Mouse (Mus musculus) lung, adult 18-20 months (tissue): Measurements from ENCODE around the gene Tmem101.
A peak's percentile ranks its signal among the peaks of the same experiment; 100 is the strongest.
"Not testable (repeated sequence)": the region's sequence is repeated elsewhere in the genome, so short reads cannot be mapped to it uniquely, and the experiment has no call there.

Source experiments
- DNase-seq, 2 experiments: peaks; one replicate each; pipeline ENCODE4 v3.0.0; 2022; ENCODE audit warnings: mixed read lengths in 2 of 2

Tmem101 gene

DNA sequence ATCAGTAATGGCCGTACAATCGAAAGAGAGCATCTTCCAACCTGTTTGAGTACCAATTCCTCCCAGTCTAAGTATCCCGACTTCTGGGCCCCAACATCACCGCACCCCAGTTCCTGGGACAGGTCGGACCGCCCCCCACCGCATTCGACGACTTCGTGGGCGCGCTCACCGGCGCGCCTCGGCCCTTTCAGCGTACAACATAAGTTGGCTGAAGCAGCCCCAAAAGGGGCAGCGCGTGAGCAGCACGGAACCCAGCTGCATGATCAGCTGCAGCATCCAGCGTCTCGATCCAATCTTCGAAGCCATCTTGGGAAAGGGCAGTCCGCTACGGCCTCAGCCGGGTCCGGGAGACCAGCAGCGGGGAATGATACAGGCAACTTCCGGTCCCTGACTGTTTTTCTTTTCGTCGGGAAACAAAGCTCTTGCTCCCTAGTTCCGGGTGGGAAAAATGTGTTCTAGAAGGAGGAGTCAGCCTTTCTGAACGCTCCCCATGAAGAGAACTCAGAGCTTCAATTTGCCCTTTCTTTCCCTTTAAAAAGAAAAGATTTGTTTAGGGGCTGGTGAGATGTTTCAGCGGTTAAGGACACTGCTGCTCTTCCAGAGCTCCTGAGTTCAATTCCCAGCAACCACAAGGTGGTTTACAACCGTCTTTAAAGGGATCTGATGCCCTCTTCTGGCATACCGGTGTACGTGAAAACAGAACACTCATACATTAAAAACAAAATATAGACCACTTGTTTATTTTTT lies at the start of gene Tmem101:
TSS of gene Tmem101 (minus strand) at position 366 of the 747 bp plus-strand sequence.
- peak; percentile 91 to 93 for DNase-seq

DNA sequence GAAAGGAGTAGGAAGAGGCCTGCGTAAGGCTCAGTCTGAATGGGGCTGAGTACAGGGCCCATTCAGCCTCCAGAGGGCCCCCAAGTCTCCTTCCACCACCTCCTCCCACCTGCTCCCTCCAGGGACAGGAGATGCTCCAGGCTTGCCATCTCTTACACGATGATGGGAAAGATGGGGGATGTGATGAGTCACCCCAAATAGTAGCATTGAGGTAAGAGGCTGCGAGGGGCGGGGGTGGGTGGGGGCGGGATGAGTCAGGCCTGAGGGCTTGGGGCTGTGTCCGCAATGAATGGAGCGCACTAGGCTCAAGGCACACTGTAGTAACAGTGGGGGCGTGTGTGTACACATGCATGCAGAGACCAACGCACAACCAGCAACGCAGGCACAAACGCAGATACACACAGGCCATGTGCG lies 45.2 kb upstream of the Tmem101 start:
- no peak for DNase-seq

DNA sequence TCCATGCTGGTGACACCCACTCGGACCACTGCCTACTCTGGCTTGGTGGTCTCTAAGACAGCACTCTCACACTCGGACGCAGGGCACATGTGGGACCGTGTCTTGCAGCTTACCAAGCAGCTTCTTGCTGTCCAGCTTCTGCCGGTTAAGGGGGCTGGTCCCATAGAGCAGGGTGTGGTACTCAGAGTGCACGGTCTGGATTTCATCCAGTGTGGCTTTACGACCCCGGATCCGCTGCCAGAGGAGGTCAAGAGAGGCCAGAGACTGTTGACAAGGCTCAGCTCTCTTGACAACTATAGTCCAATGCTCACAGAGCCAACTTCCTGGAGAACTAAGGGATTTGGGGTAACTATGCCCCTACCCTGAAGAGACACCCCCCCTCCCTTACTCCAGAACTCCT lies 43.7 kb upstream of the Tmem101 start:
- DNase-seq, result no peak

DNA sequence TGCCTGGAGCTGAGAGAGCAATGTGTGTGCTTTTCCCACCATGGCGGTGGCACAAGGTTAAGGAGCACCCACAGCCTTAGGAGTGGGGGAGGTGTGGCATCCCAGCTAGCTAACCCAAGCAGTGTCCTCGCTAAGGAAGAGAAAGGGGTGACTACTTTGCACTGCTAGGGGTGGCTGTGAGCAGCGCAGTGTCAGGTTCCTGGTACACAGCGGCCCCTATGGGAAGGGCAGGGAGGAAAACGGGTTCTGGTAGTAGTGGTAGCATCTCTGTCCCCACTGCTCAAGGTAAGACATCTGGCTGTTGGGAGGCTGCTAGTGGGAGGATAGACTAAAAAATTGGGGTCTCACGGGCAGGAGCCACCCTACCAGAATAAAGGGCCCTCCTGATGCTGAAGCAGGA lies 42.0 kb upstream of the Tmem101 start:
- peak in 1 of 2 experiments; percentile 0 for DNase-seq

DNA sequence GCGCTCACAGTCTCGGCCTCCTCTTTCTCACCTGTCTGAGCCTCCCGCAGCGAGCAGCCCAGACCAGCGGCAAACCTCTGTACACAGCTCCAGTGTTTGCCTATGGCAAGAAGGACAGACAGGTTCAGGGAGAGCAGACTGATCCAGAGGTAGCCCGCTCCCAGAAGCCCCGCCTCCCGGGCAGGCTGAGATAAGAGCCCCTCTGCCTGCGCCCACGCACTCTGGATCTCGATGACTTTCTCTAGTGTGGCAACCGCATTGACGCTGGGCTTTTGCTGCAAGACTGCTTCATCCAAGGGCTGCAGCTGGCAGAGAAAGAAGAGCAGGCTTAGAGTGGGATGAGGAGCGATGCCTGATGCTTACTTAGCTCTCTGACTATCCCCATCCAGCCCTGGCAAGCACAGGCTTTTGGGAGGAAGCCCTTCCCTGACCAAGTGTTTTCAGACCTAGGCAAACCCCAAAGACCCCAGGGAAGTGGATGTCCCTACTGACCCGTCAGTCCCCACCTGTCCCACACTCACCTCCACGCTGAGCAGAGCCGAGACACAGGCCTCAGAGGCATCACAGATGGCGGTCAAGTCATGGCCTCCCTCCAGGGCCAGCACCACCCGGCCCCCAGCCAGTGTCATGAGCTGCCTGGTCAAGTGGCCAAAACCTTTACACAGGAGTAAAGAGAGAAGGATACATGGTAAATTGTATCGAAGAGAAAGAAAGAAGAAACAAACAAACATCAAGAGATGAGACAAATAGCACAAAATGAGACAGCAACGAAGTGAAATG lies 40.0 kb upstream of the Tmem101 start:
- peak in 1 of 2 experiments; percentile 1 for DNase-seq

DNA sequence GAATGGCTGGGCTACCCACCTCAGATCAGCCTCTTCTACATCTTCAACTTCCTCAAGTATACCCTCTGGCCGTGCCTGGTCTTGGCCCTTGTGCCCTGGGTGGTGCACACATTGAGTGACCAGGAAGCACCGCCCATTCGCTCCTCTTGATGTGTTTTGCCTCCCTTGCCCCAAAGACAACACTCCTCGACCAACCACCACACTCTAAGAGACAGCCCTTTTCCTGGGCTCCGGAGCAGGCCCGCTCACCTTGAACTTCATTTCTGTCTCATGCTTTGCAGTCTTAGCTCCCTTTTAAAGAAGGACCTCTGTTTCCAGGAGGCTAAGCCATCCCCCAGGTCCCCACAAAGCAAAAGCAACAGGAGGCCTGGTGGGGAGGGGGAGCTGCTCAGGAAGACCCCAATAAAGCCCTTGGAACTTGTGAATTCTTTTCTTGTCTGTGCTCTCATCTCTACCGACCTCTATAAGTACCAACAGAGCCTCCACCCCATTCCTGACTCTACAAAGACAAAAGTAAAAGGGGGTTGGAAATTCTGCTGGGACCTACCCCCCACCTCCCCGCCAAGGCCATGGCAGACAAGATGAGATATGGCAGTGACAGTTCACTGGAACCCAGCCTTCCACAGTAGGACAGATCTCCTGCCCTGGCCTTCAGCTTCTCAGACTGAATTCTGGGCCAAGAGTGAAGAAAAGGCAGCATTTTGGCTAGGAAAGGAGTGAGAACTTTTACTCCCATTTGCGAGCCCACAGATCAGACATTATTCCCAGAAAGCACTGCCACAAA lies 37.6 kb upstream of the Tmem101 start:
- no peak for DNase-seq

DNA sequence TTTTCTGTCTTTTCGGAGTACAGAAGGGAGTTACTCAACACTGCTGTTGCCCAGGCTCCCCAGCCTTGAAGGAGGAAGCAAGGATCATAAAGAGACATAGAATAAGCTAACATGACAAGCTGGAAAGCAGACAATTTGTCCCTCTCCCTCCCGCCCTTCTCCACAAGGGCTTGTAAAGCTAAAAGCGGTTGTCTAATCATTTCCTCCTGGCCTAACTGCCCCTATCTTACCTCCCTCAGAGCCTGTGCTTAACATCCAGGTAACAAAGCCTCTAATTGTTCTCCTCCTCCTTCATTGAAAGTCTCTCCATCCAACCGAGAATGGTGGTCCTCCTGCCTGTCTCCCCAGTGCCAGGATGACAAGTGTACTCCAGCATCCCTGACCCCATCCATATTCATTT lies 34.6 kb upstream of the Tmem101 start:
- no peak for DNase-seq

DNA sequence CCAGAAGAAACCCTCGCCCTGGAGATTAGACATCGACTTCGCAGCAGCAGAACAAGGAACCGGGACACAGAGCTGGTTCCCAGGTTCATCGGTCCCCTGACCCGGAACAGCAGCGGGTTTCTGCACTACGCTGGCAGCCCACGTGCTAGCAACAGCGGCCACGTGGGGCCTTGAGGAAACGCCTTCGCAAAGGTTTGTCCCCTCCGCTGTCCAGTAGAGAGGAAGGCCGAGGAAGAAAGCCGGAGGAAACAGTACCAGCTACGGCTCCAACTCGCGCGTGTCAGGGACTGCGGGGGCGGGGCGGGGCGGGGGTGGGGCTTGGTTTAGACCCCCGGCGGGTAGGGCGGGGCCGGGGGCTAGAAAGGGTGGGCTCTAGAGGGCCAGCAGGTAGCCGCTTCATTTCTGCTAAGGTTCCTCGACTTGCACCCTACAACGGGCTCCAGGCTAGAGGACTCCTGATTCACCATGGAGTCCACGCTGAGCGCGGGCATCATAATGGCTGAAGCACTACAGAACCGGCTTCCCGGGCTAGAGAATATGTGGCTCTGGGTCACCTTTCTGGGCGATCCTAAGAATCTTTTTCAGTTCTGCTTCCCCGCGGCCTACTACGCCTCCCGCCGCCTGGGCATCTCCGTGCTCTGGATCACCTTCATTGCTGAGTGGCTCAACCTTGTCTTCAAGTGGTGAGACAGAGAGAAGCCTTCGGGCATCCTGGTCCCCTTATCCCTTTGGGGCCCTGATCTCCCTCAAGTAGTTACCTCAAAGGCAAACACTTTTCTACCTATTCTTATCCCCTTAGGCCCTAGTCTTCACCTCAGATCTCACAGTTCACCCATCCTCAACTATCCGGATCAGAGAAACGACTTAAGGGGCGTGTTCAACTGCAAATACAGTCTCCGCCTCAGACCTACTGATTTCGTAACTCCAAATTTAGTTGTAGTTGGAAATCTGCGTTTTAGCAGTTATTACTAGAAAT lies 33.5 kb upstream of the Tmem101 start, which contains the start of gene G6pc3:
TSS of gene G6pc3 (plus strand) at position 160 of the 976 bp plus-strand sequence.
- peak; percentile 94 to 95 for DNase-seq

DNA sequence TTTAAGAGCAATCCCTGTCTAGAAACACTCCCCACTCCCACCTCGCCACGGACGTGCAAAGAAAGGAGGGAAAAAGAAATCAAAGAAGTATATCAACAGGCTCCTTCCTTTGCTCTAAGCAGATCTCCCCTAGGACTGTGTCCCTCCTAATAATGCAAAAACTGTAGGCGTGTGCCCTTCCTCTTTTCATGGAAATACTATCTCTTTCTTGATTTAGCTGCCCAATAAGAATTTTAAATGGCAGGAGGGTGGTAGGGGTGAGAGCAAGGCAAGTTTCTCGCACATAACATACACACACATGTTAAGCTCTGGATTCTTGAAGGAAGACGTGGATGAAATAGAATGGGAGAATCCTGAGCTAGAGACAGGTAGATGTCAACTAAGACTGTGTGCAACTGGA lies 32.8 kb upstream of the Tmem101 start:
- no peak for DNase-seq

DNA sequence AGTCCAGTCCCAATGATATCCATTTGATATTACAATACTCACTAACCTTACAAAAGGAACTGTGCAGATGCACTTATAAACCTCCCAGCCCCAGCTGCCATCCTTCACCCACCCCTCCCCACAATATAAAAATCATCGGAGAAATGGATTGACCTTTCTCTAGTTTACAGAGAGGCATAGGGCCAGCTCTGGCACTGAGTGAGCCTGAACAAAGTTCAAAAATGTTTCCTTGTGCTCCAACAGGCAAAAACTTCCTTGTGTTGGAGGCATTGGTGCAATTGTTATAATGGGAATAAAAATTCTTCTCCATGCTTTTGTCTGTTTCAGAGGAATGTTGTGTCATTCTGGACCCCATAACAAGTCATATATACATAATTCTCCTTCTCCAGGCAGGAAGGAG lies 30.0 kb upstream of the Tmem101 start:
- no peak for DNase-seq

DNA sequence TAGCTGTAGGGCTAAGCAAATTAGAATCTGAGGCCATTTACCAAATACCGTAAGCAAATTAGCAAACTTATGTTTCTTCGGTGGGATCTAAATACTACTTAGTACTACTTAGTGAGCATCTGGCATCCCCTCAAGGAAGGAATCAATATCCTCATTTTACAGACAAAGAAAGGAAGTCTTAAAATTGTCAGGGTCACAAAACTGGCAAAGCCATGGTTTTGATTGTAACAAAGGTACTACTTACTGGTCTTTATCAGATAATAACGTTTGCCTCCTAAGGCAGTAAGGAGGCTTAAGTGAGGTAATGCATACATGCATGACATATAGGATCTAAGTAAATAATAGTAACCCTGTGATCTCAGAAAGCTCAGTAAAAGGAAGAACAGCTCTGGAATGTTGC lies 29.5 kb upstream of the Tmem101 start:
- DNase-seq, result no peak

DNA sequence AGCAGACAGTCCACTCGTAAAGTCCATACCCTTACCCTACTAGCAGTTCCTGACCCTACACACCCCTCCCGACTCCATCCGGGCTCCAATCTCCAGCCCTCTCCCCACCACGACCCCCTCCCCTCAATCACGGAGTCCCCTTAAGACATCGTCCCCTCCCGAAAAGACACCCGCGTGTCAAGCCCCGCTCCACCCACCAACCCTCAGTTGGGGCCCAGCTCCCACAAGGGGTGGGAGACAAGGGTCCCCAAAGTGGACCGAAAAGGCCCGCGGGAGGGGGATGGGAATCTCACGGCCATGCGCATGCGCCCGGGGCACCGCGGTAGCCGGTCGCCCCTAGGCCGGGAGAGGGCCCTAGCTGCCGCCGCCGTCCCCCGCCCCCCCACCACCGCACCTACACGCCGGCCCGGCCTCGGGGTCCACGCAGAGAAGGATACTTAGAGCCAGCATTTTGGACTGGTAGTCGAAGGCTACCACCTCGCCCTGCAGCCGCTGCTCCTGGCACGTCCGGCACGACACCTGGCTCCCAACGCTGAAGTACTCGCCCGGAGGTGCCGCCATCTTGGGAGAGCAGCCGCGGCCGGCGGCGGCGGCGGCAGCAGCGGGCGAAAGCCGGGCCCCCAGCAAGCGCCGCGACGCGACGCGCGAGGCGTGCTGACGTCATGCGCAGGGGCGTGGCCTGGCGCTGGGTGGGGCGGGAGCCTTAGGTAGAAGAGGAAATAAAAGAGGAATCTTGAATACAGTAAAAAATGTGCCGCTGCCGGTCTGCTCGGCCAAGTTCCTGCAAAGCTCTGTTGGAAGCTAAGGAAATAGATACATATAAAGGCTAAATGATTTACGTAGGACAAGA lies 28.7 kb upstream of the Tmem101 start, which contains the start of gene Lsm12:
TSS of gene Lsm12 (minus strand) at position 651 of the 850 bp plus-strand sequence.
- DNase-seq, result peak; percentile 96 to 97

DNA sequence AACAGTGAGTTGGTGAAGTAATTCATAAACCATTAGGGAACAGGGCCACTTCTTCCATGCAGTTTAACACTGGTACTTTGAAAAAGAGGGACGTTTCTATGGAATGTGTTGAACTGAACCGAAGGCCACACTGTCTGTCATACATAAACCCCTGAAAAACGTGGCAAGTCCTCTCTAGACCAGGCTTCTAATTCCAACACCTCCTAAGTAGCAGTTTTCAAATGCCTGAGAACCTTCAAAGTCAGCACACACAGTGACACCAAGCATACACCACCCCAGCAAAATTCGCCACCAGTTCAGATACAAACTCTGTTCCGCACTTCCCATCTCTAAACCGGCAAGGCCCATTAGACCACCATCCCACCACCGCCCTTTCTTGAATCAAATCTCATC lies 28.0 kb upstream of the Tmem101 start:
- no peak for DNase-seq

DNA sequence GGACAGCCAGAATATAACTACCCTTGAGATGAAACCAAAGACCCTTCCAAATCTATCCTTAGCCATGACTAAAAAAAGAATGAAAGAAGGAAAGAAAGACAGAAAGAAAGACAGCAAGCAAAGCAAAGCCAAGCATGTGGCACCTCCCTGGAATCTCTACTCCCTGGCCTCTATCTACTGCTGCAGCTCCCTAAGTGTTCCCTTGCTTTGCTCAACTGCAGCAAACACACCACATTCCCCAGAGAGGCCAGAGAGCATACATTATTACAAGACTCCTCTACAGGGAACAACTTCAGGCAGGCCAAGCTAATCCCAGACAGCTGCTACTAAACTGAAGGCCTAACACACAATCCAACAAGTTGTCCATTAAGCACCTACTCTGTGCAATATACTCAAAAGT lies 23.6 kb upstream of the Tmem101 start:
- DNase-seq, result no peak

DNA sequence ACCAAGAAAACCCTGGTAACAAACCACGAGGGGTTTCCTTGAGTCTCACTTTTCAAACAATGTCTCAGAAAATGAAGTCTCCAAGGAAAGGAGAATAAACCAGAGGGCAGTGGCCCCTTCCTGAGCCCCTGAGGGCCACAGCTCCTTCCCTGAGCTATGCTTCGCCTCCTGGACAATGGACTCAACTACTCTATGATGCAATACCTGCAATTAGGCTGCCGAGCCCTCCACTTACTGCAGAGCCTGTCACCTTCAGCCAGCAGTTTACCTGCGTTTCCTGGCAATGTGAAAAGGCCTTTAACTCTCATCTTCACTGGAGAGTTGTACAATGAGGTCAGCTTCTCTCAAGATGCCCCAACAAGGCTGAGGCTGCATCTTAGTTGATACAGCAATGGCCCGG lies 12.5 kb upstream of the Tmem101 start:
- DNase-seq, result peak in 1 of 2 experiments; percentile 39

DNA sequence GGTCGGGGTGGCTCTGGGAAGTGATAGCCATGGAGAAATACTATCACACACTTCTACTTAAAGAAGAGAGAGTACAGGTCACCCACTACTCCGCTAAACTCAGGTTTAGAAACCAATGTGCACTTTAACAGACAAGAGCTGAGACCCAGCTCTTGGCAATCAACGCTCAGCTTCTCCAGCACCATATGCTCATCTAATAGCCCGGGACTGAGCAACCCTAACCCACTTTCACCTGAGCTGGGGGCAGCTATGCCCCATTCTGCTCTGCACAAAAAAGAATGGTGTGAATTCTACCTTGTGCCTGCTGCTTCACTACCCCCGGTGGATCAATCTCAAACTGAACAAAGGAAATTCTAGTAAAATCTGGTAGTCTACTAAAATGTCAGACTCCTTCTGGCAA lies 11.3 kb upstream of the Tmem101 start:
- DNase-seq, result no peak

DNA sequence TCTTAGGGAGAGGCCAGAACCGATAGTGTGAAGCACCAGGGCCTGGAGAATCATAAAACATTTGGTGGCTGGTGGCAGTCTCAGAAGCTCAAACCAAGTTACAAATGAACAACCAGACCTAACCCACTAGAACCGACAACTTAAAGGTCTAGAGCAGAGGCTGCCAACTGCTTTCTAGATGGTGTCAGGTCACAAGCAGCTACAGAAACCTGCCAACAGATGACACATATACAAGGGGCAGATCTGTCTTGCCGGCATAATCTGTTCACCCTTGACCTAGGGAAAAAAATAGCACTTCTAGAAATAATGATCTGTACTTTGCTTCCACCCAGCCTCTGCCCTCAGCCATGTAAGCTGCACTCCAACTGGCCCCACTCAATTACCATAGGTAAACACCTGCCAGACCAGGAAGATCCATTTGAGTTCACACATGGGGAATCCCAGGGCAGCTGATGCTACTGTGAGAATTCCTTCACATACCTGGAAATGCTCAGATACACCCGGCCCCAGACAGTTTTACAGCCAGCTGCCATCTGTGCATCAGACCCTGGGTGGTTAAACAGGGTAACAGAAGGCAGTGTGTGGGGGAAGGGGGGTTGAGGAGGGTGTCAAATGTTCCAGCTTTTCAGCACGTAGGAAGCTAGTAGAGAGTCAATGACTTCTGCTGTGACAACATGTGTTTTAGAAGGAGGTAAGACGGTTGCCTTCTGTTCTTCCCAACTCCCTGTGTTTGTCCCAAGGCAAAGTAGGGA lies 9.9 kb upstream of the Tmem101 start:
- no peak for DNase-seq

DNA sequence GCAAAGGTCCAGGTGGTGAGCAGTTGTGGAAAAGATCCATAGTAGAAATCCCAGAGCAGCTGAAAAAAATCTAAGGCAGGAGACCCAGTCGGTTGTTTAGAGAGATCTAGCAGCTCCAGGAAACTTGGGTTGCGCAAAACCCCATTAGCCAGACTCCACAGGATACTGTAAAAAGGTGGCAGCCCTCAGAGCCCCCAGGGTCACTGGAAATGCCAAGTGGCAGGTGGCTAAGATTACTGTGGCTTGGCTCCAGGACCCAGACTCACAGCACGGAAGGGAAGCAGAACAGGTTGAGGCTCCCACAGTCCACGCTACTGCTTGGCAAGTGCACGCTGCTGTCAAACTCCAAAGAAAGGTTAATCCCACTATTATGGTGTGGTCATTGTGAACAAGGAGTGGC lies 3.6 kb upstream of the Tmem101 start:
- no peak for DNase-seq

DNA sequence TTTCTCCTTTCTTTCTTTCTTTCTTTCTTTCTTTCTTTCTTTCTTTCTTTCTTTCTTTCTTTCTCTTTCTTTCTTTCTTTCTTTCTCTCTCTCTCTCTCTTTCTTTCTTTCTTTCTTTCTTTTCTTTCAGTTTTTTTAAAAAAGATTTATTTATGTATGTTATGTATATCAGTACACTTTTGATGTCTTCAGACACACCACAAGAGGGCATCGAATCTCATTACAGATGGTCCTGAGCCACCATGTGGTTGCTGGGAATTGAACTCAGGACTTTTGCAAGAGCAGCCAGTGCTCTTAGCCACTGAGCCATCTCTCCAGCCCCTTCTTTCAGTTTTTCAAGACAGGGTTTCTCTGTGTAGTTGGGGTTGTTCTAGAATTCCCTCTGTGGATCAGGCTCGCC lies 1.8 kb upstream of the Tmem101 start:
- not testable (repeated sequence) for DNase-seq

DNA sequence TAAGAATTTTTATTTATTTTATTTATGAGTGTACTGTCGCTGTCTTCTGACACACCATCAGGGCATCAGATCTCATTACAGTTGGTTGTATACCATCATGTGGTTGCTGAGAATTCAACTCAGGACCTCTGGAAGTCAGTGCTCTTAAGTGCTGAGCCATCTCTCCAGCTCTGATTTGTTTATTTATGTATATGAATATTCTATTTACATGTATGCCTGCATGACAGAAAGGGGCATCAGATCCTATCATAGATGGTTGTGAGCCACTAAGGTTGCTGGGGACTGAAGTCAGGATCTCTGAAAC lies 534 bp upstream of the Tmem101 start:
- DNase-seq, result no peak
